Mouse (Mus musculus) bone marrow macrophage, adult 2 months (primary cell): ENCODE results near the gene Jdp2. TPM values are rescaled to one million over a fixed set of nuclear protein-coding genes. Genes with fewer than 3 reads are reported as not detected.

Experiments used
- H3K27ac ChIP-seq: 2 replicates; pipeline ENCODE4 v1.5.1; 2012; ENCODE audit warnings: low read depth, low read length; ENCODE audit not compliant: insufficient read depth
- H3K4me1 ChIP-seq: 2 replicates; pipeline ENCODE4 v1.6.1; 2012; ENCODE audit warnings: low read length; ENCODE audit not compliant: control insufficient read depth, insufficient read depth
- H3K4me3 ChIP-seq: 2 replicates; pipeline ENCODE4 v1.5.1; 2012; ENCODE audit warnings: mild to moderate bottlenecking, low read length, moderate library complexity; ENCODE audit not compliant: insufficient read depth
- CTCF ChIP-seq: IDR thresholded peaks from 2 replicates; pipeline ENCODE4 v1.5.1; 2012; ENCODE audit warnings: low read depth, mild to moderate bottlenecking, low read length, moderate library complexity
- POLR2A ChIP-seq: IDR thresholded peaks from 2 replicates; pipeline ENCODE4 v1.6.1; 2012; ENCODE audit warnings: mild to moderate bottlenecking, low read depth, low read length, borderline replicate concordance
- polyA plus RNA-seq: library from polyadenylated mRNA; stranded (reverse); fragments of >200 nt; gene quantifications from 2 replicates; pipeline ENCODE4 v1.2.4, GENCODE M21; 2012; ENCODE audit not compliant: missing spikeins, insufficient read depth, insufficient read length

The Jdp2 gene
- polyA plus RNA-seq, 1 experiment, result 9.5 TPM

GRCm38 (mm10) chr12:85684411-85685275 lies 85.8 kb downstream of the Jdp2 start:
- Histone ChIP-seq H3K4me1 (no peaks in the 10 kb centered on the region; the same call in 1 of the 2 replicates), H3K27ac (no peak overlapping the region), H3K4me3 (no peak overlapping the region)
- TF ChIP-seq CTCF, result no peak
- no peak for TF ChIP-seq POLR2A

- TF ChIP-seq CTCF, result no peak
- TF ChIP-seq POLR2A, result no peak
- H3K4me3 ChIP-seq, result peak within 1 kb of the TSS; percentile 31
- H3K4me1 ChIP-seq, result no peaks in the 10 kb centered on the region; the same call in 1 of the 2 replicates
- no peak within 1 kb of the TSS for H3K27ac ChIP-seq
Observed at GRCm38 (mm10) chr12:85686466-85687216, 87.8 kb downstream of the Jdp2 start, which contains the start of gene Batf. Batf (plus strand) TSS chr12:85686669.

GRCm38 (mm10) chr12:85687217-85687533 lies 88.3 kb downstream of the Jdp2 start:
- no peaks in the 10 kb centered on the region; the same call in 1 of the 2 replicates for H3K4me1 ChIP-seq
- peak overlapping the region; percentile 29 for H3K4me3 ChIP-seq
- no peak overlapping the region for H3K27ac ChIP-seq
- TF ChIP-seq POLR2A (no peak), CTCF (no peak)

- Histone ChIP-seq H3K4me3 (no peak overlapping the region), H3K27ac (no peak overlapping the region), H3K4me1 (no peaks in the 10 kb centered on the region; the same call in 1 of the 2 replicates)
- TF ChIP-seq CTCF (no peak), POLR2A (no peak)
Observed at GRCm38 (mm10) chr12:85687846-85688245, 89.0 kb downstream of the Jdp2 start.

Other genes starting within 250 kb of the Jdp2 start
- gene Tmed10, start 224.2 kb upstream of the Jdp2 start, polyA plus RNA-seq, result 291 and 303 TPM in 2 replicates
- gene Fos, start 125.1 kb upstream of the Jdp2 start, polyA plus RNA-seq, result 64.0 and 65.2 TPM in 2 replicates
- 10.9 and 11.9 TPM in 2 replicates for gene Batf, start 87.6 kb downstream of the Jdp2 start, polyA plus RNA-seq
- not detected in 2 replicates for gene Flvcr2, start 147.5 kb downstream of the Jdp2 start, polyA plus RNA-seq
- gene Erg28, start 225.5 kb downstream of the Jdp2 start, polyA plus RNA-seq, result 45.5 and 53.4 TPM in 2 replicates
- 7.7 and 12.0 TPM in 2 replicates for gene Ttll5, start 225.6 kb downstream of the Jdp2 start, polyA plus RNA-seq